Mouse (Mus musculus): ENCODE results near the gene Gpr162. TPM values are rescaled to one million over a fixed set of nuclear protein-coding genes. Genes with fewer than 3 reads are reported as not detected.
"Not testable (repeated sequence)": the region's sequence is repeated elsewhere in the genome, so short reads cannot be mapped to it uniquely, and the experiment has no call there.

Gpr162 gene
- total and polyA plus RNA-seq, 3 experiments = 0.48 to 2.0 (median 1.7) TPM

GRCm38 (mm10) chr6:124898359-124898758 lies 34.6 kb upstream of the Gpr162 start:
- dilution Hi-C loops (cut with MboI; ENCODE audit: extremely low pct_ligation_motif_present, extremely low pct_unique_long_range_greater_than_20kb, low sequenced_read_pairs) = no loop called here
- H3K4me1 ChIP-seq (ENCODE audit: control insufficient read depth in 1 of 2, insufficient read depth in 2 of 2) = peaks cover 26 to 86% of the 10 kb centered on the region in 2 experiments
- no peak overlapping the region for H3K27ac ChIP-seq (ENCODE audit: insufficient read depth, low read depth)

GRCm38 (mm10) chr6:124894113-124894512 lies 30.3 kb upstream of the Gpr162 start:
- H3K79me2 ChIP-seq (replicated peaks; ENCODE audit: control insufficient read depth, extremely low read depth, insufficient read depth, poor library complexity, severe bottlenecking); dilution Hi-C loops (cut with MboI; ENCODE audit: extremely low pct_ligation_motif_present, extremely low pct_unique_long_range_greater_than_20kb, low sequenced_read_pairs); H3K4me2 ChIP-seq (ENCODE audit: insufficient read depth, low read depth, poor library complexity, severe bottlenecking); H3K4me3 ChIP-seq (replicated peaks in 1 of 3; ENCODE audit: low read depth in 2 of 3, low read length in 2 of 3, poor library complexity in 1 of 3); H3K9me3 ChIP-seq (replicated peaks; ENCODE audit: low read length); H3K36me3 ChIP-seq (replicated peaks in 1 of 2; ENCODE audit: control insufficient read depth in 1 of 2, insufficient read depth in 1 of 2, low read length in 1 of 2); H3K27me3 ChIP-seq (replicated peaks); in situ Hi-C loops (cut with MboI; ENCODE audit: low pct_ligation_motif_present, low pct_unique_long_range_greater_than_20kb, low sequenced_read_pairs): not testable (repeated sequence)
- Histone ChIP-seq H3K27ac (ENCODE audit: insufficient read depth, low read depth) (peak overlapping the region; percentile 70), H3K4me1 (ENCODE audit: control insufficient read depth in 1 of 2, insufficient read depth in 2 of 2) (peaks cover 8 to 70% of the 10 kb centered on the region in 2 experiments), H3K9ac (ENCODE audit: insufficient read depth, low read depth) (0 out of 2 replicates have a peak overlapping the region, but pooled peaks have one; percentile 36)
- TF ChIP-seq ELF1 (IDR thresholded peaks at IDR 0.05; ENCODE audit: low read depth, low read length) = peak; percentile 81
- TF ChIP-seq TCF12 (IDR thresholded peaks at IDR 0.05; ENCODE audit: low read depth, low read length) = 0 out of 2 replicates have a peak, but pooled peaks have one; percentile 32
- peak; percentile 70 for TF ChIP-seq EP300 (IDR thresholded peaks at IDR 0.05; ENCODE audit: low read length)
- TF ChIP-seq MEF2A (IDR thresholded peaks at IDR 0.05; ENCODE audit: borderline replicate concordance, low read depth, low read length) = peak; percentile 97
- TF ChIP-seq JUND (conservative IDR thresholded peaks at IDR 0.05; ENCODE audit: low read depth, low read length) = peak; percentile 41; the same call in 1 of the 2 replicates
- TF ChIP-seq IRF4 (IDR thresholded peaks at IDR 0.05; ENCODE audit: low read depth, low read length) = peak; percentile 72
- peak; percentile 30; the same call in 1 of the 2 replicates for TF ChIP-seq JUN (IDR thresholded peaks at IDR 0.05; ENCODE audit: insufficient read depth, low read depth, low read length)
- peak; percentile 49; the same call in 1 of the 2 replicates for TF ChIP-seq ETS1 (conservative IDR thresholded peaks at IDR 0.05; ENCODE audit: low read depth, low read length)
- DNase-seq (ENCODE audit: extremely low read depth) = peak; percentile 74

More at GRCm38 (mm10) chr6:124898359-124898758, 34.6 kb upstream of the Gpr162 start:
- in situ Hi-C loops (cut with MboI; ENCODE audit: low pct_ligation_motif_present, low pct_unique_long_range_greater_than_20kb, low sequenced_read_pairs) = no loop called here
- no peaks in the 10 kb centered on the region for H3K27me3 ChIP-seq (replicated peaks)
- no peak overlapping the region for H3K4me3 ChIP-seq (replicated peaks in 1 of 3; ENCODE audit: low read depth in 2 of 3, low read length in 2 of 3, poor library complexity in 1 of 3)
- peak; percentile 60 for DNase-seq (ENCODE audit: extremely low read depth)
- H3K4me2 ChIP-seq (ENCODE audit: insufficient read depth, low read depth, poor library complexity, severe bottlenecking) = no peak overlapping the region
- H3K9ac ChIP-seq (ENCODE audit: insufficient read depth, low read depth) = no peak overlapping the region
- H3K79me2 ChIP-seq (replicated peaks; ENCODE audit: control insufficient read depth, extremely low read depth, insufficient read depth, poor library complexity, severe bottlenecking) = no peaks in the 10 kb centered on the region
- no peak for TF ChIP-seq USF1 (IDR thresholded peaks at IDR 0.05; ENCODE audit: low read depth, low read length)
- no peak for TF ChIP-seq NELFE (IDR thresholded peaks at IDR 0.05; ENCODE audit: low read depth, low read length)
- TF ChIP-seq MAZ (IDR thresholded peaks at IDR 0.05; ENCODE audit: low read depth, low read length) = no peak; the same call in 1 of the 2 replicates
- no peak for TF ChIP-seq E2F4 (IDR thresholded peaks at IDR 0.05; ENCODE audit: insufficient replicate concordance, low read depth, low read length)
- no peak for TF ChIP-seq TBP (conservative IDR thresholded peaks at IDR 0.05; ENCODE audit: low read depth, low read length)
- TF ChIP-seq ZNF384 (IDR thresholded peaks at IDR 0.05; ENCODE audit: low read depth, low read length) = peak; percentile 80
- TF ChIP-seq RCOR1 (conservative IDR thresholded peaks at IDR 0.05; ENCODE audit: low read depth, low read length) = no peak
- no peak for TF ChIP-seq KAT2A (IDR thresholded peaks at IDR 0.05; ENCODE audit: insufficient replicate concordance, low read length)
- TF ChIP-seq MAX (IDR thresholded peaks at IDR 0.05; ENCODE audit: low read length) = 0 out of 2 replicates have a peak, but pooled peaks have one; percentile 22
- no peak for TF ChIP-seq HCFC1 (IDR thresholded peaks at IDR 0.05; ENCODE audit: low read depth, low read length)
- no peak for TF ChIP-seq UBTF (IDR thresholded peaks at IDR 0.05; ENCODE audit: low read depth, low read length)
- TF ChIP-seq BHLHE40 (IDR thresholded peaks at IDR 0.05; ENCODE audit: low read depth, low read length) = peak; percentile 72
- no peak for TF ChIP-seq CHD1 (IDR thresholded peaks at IDR 0.05; ENCODE audit: low read depth, low read length)
- no peak for TF ChIP-seq PAX5 (IDR thresholded peaks at IDR 0.05; ENCODE audit: low read length)
- TF ChIP-seq EP300 (IDR thresholded peaks at IDR 0.05; ENCODE audit: low read length) = peak; percentile 64
- TF ChIP-seq POLR2AphosphoS2 (IDR thresholded peaks at IDR 0.05; ENCODE audit: low read depth, low read length) = no peak
- no peak for TF ChIP-seq MXI1 (IDR thresholded peaks at IDR 0.05; ENCODE audit: low read depth, low read length)
- no peak for TF ChIP-seq ZKSCAN1 (IDR thresholded peaks at IDR 0.05; ENCODE audit: borderline replicate concordance, low read depth, low read length)
- no peak for TF ChIP-seq ZMIZ1 (IDR thresholded peaks at IDR 0.05; ENCODE audit: low read depth, low read length)
- no peak for TF ChIP-seq CHD2 (IDR thresholded peaks at IDR 0.05; ENCODE audit: low read length)
- TF ChIP-seq POLR2A (IDR thresholded peaks at IDR 0.05; ENCODE audit: low read depth, low read length) = no peak
- no peak for TF ChIP-seq RAD21 (IDR thresholded peaks at IDR 0.05; ENCODE audit: low read depth, low read length)
- TF ChIP-seq ZC3H11A (IDR thresholded peaks at IDR 0.05; ENCODE audit: low read depth, low read length) = no peak
- TF ChIP-seq ETS1 (conservative IDR thresholded peaks at IDR 0.05; ENCODE audit: low read depth, low read length) = peak; percentile 40; the same call in 1 of the 2 replicates
- TF ChIP-seq MEF2A (IDR thresholded peaks at IDR 0.05; ENCODE audit: borderline replicate concordance, low read depth, low read length) = no peak
- H3K9me3 ChIP-seq (replicated peaks; ENCODE audit: low read length) = no peaks in the 10 kb centered on the region
- no peaks in the 10 kb centered on the region for H3K36me3 ChIP-seq (replicated peaks in 1 of 2; ENCODE audit: control insufficient read depth in 1 of 2, insufficient read depth in 1 of 2, low read length in 1 of 2)
